8 mouse cellular contexts compared by ENCODE assay signal in the genomic region with DNA sequence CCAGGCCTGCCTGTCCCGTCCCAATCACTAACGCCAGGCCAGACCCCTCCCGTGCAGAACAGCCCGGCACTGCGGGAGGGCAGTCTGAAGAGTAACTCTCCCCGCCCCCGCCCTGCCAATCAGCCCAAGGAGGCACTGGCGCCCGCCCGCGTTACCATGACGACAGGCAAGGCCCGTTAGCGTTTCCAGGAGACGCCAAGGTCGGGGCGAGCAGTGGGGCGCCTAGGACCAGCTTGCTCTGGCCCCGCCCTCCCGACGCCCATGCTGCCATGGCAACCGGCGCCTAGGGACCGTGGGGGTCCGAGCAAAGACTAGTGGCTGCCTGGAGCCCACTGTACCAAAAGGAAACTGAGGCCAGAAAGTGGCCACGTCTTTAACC. TPM values are rescaled to one million over a fixed set of nuclear protein-coding genes. Genes with fewer than 3 reads are reported as not detected.
DNase-seq lines count a peak whose midpoint lies in the region; ATAC-seq and TF ChIP-seq lines count a peak whose summit lies in the region.

No protein-coding gene starts in this region.

- H3K9me3 ChIP-seq in E14TG2a.4 (ENCODE audit: low read length): no peaks in the 10 kb centered on the region
- no peaks in the 10 kb centered on the region for H3K9me3 ChIP-seq in embryonic facial prominence, embryonic 14.5 days (ENCODE audit: control insufficient read depth, low read length)
- no peaks in the 10 kb centered on the region for H3K9me3 ChIP-seq in heart, embryonic 16.5 days (replicated peaks; ENCODE audit: control insufficient read depth, low read length)
- H3K9me3 ChIP-seq in liver, embryonic 15.5 days (replicated peaks): no peaks in the 10 kb centered on the region

- peaks cover 94% of the 10 kb centered on the region for H3K4me1 ChIP-seq in E14TG2a.4 (replicated peaks; ENCODE audit: low read depth, low read length)
- peaks cover 23% of the 10 kb centered on the region for H3K4me1 ChIP-seq in embryonic facial prominence, embryonic 14.5 days (ENCODE audit: control insufficient read depth, insufficient read depth, low read length)
- H3K4me1 ChIP-seq in heart, embryonic 16.5 days (ENCODE audit: control insufficient read depth, insufficient read depth, low read length): peaks cover 27% of the 10 kb centered on the region
- H3K4me1 ChIP-seq in liver, embryonic 15.5 days (replicated peaks): peaks cover 80% of the 10 kb centered on the region

- DNase-seq in adrenal gland, postnatal 4 days (ENCODE audit: low spot score in 2 of 2): peak; percentile 80 to 81
- peak; percentile 94 for DNase-seq in embryonic facial prominence, embryonic 14.5 days (ENCODE audit: low spot score)
- DNase-seq in kidney, postnatal 10 days: peak; percentile 93
- peak; percentile 61 to 73 for DNase-seq in natural killer cell, adult 2 months (ENCODE audit: low spot score in 2 of 2)
- peak; percentile 93 for DNase-seq in testis, postnatal 10 days (ENCODE audit: low spot score)

- H3K36me3 ChIP-seq in E14TG2a.4 (ENCODE audit: insufficient read depth, low read length): peaks cover 68% of the 10 kb centered on the region
- H3K36me3 ChIP-seq in embryonic facial prominence, embryonic 14.5 days (ENCODE audit: control insufficient read depth, insufficient read depth, low read length): peaks cover 21% of the 10 kb centered on the region
- peaks cover 12% of the 10 kb centered on the region for H3K36me3 ChIP-seq in heart, embryonic 16.5 days (ENCODE audit: control insufficient read depth, insufficient read depth)
- H3K36me3 ChIP-seq in liver, embryonic 15.5 days (replicated peaks): peaks cover 29% of the 10 kb centered on the region

- peak overlapping the region; percentile 52 for H3K4me2 ChIP-seq in embryonic facial prominence, embryonic 14.5 days (ENCODE audit: low read depth, low read length)
- peak overlapping the region; percentile 51 for H3K4me2 ChIP-seq in heart, embryonic 16.5 days (ENCODE audit: low read depth, low read length)
- peak overlapping the region; percentile 56 for H3K4me2 ChIP-seq in liver, embryonic 15.5 days

- no peak for TF ChIP-seq CTCF in E14TG2a.4 (conservative IDR thresholded peaks at IDR 0.05; ENCODE audit: low read length)

- 2% methylated on average over 22 of the region's 26 CpGs for WGBS in embryonic facial prominence, embryonic 14.5 days
- 2% methylated on average over 26 of the region's 26 CpGs for WGBS in heart, embryonic 16.5 days
- WGBS in liver, embryonic 15.5 days (ENCODE audit: insufficient replicate concordance): 3% methylated on average over 26 of the region's 26 CpGs

- peak overlapping the region; percentile 44; the same call in 1 of the 2 replicates for H3K27ac ChIP-seq in embryonic facial prominence, embryonic 14.5 days (replicated peaks; ENCODE audit: low read depth, low read length)
- H3K27ac ChIP-seq in heart, embryonic 16.5 days (ENCODE audit: low read length): peak overlapping the region; percentile 73
- peak overlapping the region; percentile 42 for H3K27ac ChIP-seq in liver, embryonic 15.5 days (replicated peaks)

- H3K4me3 ChIP-seq in E14TG2a.4 (replicated peaks; ENCODE audit: low read length): peak overlapping the region; percentile 46
- H3K4me3 ChIP-seq in embryonic facial prominence, embryonic 14.5 days (ENCODE audit: low read depth, low read length): peak overlapping the region; percentile 17
- H3K4me3 ChIP-seq in heart, embryonic 16.5 days (ENCODE audit: low read length): peak overlapping the region; percentile 25
- peak overlapping the region; percentile 24 for H3K4me3 ChIP-seq in liver, embryonic 15.5 days (replicated peaks)

- H3K27me3 ChIP-seq in E14TG2a.4 (ENCODE audit: insufficient read depth, low read length): peaks cover 1% of the 10 kb centered on the region
- no peaks in the 10 kb centered on the region for H3K27me3 ChIP-seq in embryonic facial prominence, embryonic 14.5 days (replicated peaks; ENCODE audit: control insufficient read depth, insufficient read depth, low read length)
- H3K27me3 ChIP-seq in heart, embryonic 16.5 days (ENCODE audit: control insufficient read depth, insufficient read depth, low read length): no peaks in the 10 kb centered on the region
- H3K27me3 ChIP-seq in liver, embryonic 15.5 days: no peaks in the 10 kb centered on the region

- ATAC-seq in embryonic facial prominence, embryonic 14.5 days (ENCODE audit: low read depth): peak; percentile 34; the same call in 1 of the 2 replicates
- ATAC-seq in heart, embryonic 16.5 days (replicated peaks; ENCODE audit: extremely low read depth, insufficient read depth, low FRiP score): peak; percentile 35; the same call in 1 of the 2 replicates
- peak; percentile 58 for ATAC-seq in liver, embryonic 15.5 days (ENCODE audit: insufficient read depth)

- peak overlapping the region; percentile 45; the same call in 1 of the 2 replicates for H3K9ac ChIP-seq in embryonic facial prominence, embryonic 14.5 days (ENCODE audit: low read depth, low read length)
- H3K9ac ChIP-seq in heart, embryonic 16.5 days (ENCODE audit: low read length): 0 out of 2 replicates have a peak overlapping the region, but pooled peaks have one; percentile 49
- no peak overlapping the region for H3K9ac ChIP-seq in liver, embryonic 15.5 days

RNA-seq across cellular contexts. Expression of a gene that starts 7.1 kb away (rescaled TPM):
- 10 to 100 TPM; 82.6 to 88.9 TPM for total RNA-seq in adrenal gland, postnatal 4 days (2021)
- 94.5 and 107 TPM in 2 replicates for polyA plus RNA-seq in embryonic facial prominence, embryonic 14.5 days (2014; fragmentation: Nextera tagmentation; extraction: Ambion mirVana)
- polyA plus RNA-seq in heart, embryonic 16.5 days (2015; fragmentation: Nextera tagmentation; extraction: Ambion mirVana): 111 and 117 TPM in 2 replicates
- polyA plus RNA-seq in liver, embryonic 15.5 days (2015; fragmentation: Nextera tagmentation; extraction: Ambion mirVana): 43.2 and 44.7 TPM in 2 replicates

RNA-seq across cellular contexts. Expression of a gene that starts 7.4 kb away (rescaled TPM):
- 100 to 1,000 TPM; 137 to 154 TPM for total RNA-seq in adrenal gland, postnatal 4 days (2021)
- polyA plus RNA-seq in embryonic facial prominence, embryonic 14.5 days (2014; fragmentation: Nextera tagmentation; extraction: Ambion mirVana): 120 and 132 TPM in 2 replicates
- polyA plus RNA-seq in heart, embryonic 16.5 days (2015; fragmentation: Nextera tagmentation; extraction: Ambion mirVana): 68.4 and 69.5 TPM in 2 replicates
- polyA plus RNA-seq in liver, embryonic 15.5 days (2015; fragmentation: Nextera tagmentation; extraction: Ambion mirVana): 37.8 and 47.7 TPM in 2 replicates

RNA-seq across cellular contexts. Expression of a gene that starts 14.7 kb away (rescaled TPM):
- total RNA-seq in adrenal gland, postnatal 4 days (2021): 1 to 10 TPM; 2.9 to 3.8 TPM
- 1.8 and 2.3 TPM in 2 replicates for polyA plus RNA-seq in embryonic facial prominence, embryonic 14.5 days (2014; fragmentation: Nextera tagmentation; extraction: Ambion mirVana)
- polyA plus RNA-seq in heart, embryonic 16.5 days (2015; fragmentation: Nextera tagmentation; extraction: Ambion mirVana): 1.8 and 2.3 TPM in 2 replicates
- 7.2 and 7.4 TPM in 2 replicates for polyA plus RNA-seq in liver, embryonic 15.5 days (2015; fragmentation: Nextera tagmentation; extraction: Ambion mirVana)

RNA-seq across cellular contexts. Expression of a gene that starts 31.0 kb away (rescaled TPM):
- total RNA-seq in adrenal gland, postnatal 4 days (2021): 1 to 10 TPM in 1 of 2 experiments, under 1 TPM in 1; 0.59 to 1.8 TPM
- polyA plus RNA-seq in embryonic facial prominence, embryonic 14.5 days (2014; fragmentation: Nextera tagmentation; extraction: Ambion mirVana): 0.28 and 0.29 TPM in 2 replicates
- 1.2 and 1.6 TPM in 2 replicates for polyA plus RNA-seq in heart, embryonic 16.5 days (2015; fragmentation: Nextera tagmentation; extraction: Ambion mirVana)
- 3.4 and 4.3 TPM in 2 replicates for polyA plus RNA-seq in liver, embryonic 15.5 days (2015; fragmentation: Nextera tagmentation; extraction: Ambion mirVana)

RNA-seq across cellular contexts. Expression of a gene that starts 58.9 kb away (rescaled TPM):
- total RNA-seq in adrenal gland, postnatal 4 days (2021): 10 to 100 TPM; 62.1 to 76.0 TPM
- 59.8 and 62.7 TPM in 2 replicates for polyA plus RNA-seq in embryonic facial prominence, embryonic 14.5 days (2014; fragmentation: Nextera tagmentation; extraction: Ambion mirVana)
- 35.5 and 36.7 TPM in 2 replicates for polyA plus RNA-seq in heart, embryonic 16.5 days (2015; fragmentation: Nextera tagmentation; extraction: Ambion mirVana)
- polyA plus RNA-seq in liver, embryonic 15.5 days (2015; fragmentation: Nextera tagmentation; extraction: Ambion mirVana): 21.7 and 22.3 TPM in 2 replicates

Comparison
In these comparisons a context has a peak if more than half of its experiments do, and no peak if none do; other contexts are left out.
1. Peak in every context shown above with its lines: DNase-seq, ATAC-seq, H3K4me3 ChIP-seq and H3K27ac ChIP-seq.